Mouse (Mus musculus): Measurements from ENCODE around the gene Atp2c2. TPM values are rescaled to one million over a fixed set of nuclear protein-coding genes. Genes with fewer than 3 reads are reported as not detected.
A peak's percentile ranks its signal among the peaks of the same experiment; 100 is the strongest.

Atp2c2 gene
- polyA plus RNA-seq, 1 experiment: 0.05 TPM

DNA sequence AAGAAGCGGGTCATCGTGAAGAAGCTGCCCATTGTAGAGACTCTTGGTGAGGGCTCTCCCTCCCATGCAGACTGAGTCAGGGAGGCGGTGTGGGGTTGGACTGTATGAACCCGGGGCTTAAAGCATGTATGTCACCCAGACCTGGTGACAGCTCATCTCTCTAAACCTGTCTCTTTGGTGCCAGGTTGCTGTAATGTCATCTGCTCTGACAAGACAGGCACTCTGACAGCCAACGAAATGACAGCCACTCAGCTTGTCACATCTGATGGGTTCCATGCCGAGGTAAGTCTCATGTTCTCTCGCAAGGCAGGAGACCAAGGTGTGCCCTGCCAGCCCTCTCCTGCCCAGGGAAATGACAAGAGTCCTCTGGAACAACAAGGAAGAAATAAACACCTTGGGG, 42.6 kb downstream of the Atp2c2 start:
- no peak for TF ChIP-seq USF1 (IDR thresholded peaks at IDR 0.05; ENCODE audit: low read depth)
- TF ChIP-seq MYOD1 (IDR thresholded peaks at IDR 0.05; ENCODE audit: control insufficient read depth in 1 of 3, insufficient read length in 2 of 3, low read depth in 2 of 3): no peak
- H3K36me3 ChIP-seq (ENCODE audit: control insufficient read depth, insufficient read depth): no peaks in the 10 kb centered on the region
- no peaks in the 10 kb centered on the region for H3K27me3 ChIP-seq (ENCODE audit: control insufficient read depth, insufficient read depth, insufficient read length)
- H3K79me2 ChIP-seq (ENCODE audit: control insufficient read depth, insufficient read depth): no peaks in the 10 kb centered on the region
- H3K4me3 ChIP-seq: no peak overlapping the region
- H3ac ChIP-seq (ENCODE audit: control insufficient read depth, insufficient read length): no peak overlapping the region
- no peak overlapping the region for H3K4me2 ChIP-seq (ENCODE audit: low read depth)

DNA sequence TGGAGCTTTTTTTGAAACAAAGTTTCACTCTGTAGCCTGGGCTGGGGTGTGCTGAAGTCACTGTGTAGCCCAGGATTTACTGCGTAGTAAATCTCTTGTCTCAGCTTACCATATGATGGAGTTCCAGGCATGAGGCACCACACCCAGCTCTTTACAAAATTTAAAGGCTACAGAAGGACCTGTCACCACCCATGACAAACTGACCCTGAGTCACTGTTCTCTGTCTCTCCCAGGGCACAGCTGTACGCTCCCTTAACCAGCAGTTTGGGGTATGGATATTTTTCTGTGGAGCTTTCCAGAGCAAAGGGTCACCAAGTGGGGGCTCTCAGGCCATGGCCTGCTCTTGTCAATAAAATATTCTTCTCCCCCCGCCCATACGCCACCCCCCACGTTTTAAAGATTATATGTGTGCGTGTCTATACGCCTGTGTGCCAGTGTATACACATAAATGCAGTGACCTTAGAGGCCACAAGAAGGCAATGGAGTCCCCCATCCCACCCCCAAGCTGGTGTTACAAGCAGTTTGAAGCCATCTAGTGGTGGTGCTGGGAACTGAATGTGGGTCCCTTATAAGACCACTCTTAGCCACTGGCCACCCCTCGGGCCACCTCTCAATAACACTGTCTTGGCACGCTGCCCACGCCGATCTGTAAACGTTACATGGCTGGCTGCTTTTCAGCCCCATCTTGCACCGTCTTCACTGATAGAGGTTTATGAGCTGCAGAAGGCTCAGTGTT, 43.6 kb downstream of the Atp2c2 start:
- H3K79me2 ChIP-seq (ENCODE audit: control insufficient read depth, insufficient read depth): no peaks in the 10 kb centered on the region
- TF ChIP-seq SRF (IDR thresholded peaks at IDR 0.05; ENCODE audit: control insufficient read depth, insufficient read length, low read depth): no peak
- no peaks in the 10 kb centered on the region for H3K27me3 ChIP-seq (ENCODE audit: control insufficient read depth, insufficient read depth, insufficient read length)
- peak overlapping the region; percentile 35 for H3K4me2 ChIP-seq (ENCODE audit: low read depth)
- H3ac ChIP-seq (ENCODE audit: control insufficient read depth, insufficient read length): no peak overlapping the region
- no peak overlapping the region for H3K4me3 ChIP-seq
- no peaks in the 10 kb centered on the region for H3K36me3 ChIP-seq (ENCODE audit: control insufficient read depth, insufficient read depth)

DNA sequence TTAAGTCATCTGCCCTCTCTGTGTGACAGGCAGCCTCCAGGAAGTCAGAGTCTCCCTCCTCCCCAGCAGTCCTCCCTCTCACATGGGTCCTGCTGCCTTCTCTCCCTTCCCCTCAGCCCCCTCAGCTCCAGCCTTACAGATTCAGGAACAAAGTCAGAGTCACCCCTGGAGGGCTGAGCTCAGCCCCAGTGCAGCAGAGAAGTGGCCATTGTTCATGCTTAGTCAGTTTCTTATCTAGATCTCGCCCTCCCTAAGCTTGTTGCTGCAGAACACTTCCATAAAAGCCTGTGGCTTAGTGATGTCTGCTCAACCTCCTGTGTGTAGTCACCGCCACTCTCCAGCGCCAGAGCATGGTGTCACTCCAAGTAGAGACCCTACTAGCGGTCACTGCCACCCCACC, 44.8 kb downstream of the Atp2c2 start:
- TF ChIP-seq TCF3 (IDR thresholded peaks at IDR 0.05; ENCODE audit: insufficient read length, low read depth) (no peak), MYOG (IDR thresholded peaks at IDR 0.05; ENCODE audit: control insufficient read depth in 1 of 3, insufficient read depth in 1 of 3, insufficient read length in 2 of 3, low read depth in 2 of 3) (no peak), MYOD1 (IDR thresholded peaks at IDR 0.05; ENCODE audit: control insufficient read depth in 1 of 3, insufficient read length in 2 of 3, low read depth in 2 of 3) (no peak), MAX (IDR thresholded peaks at IDR 0.05; ENCODE audit: low read depth) (no peak), CEBPB (IDR thresholded peaks at IDR 0.05; ENCODE audit: insufficient read depth, poor library complexity, severe bottlenecking) (no peak), TCF12 (IDR thresholded peaks at IDR 0.05; ENCODE audit: insufficient read depth, poor library complexity, severe bottlenecking) (no peak), POLR2AphosphoS2 (IDR thresholded peaks at IDR 0.05; ENCODE audit: insufficient read length, low read depth) (no peak), REST (IDR thresholded peaks at IDR 0.05; ENCODE audit: insufficient read depth, insufficient read length) (no peak), SRF (IDR thresholded peaks at IDR 0.05; ENCODE audit: control insufficient read depth, insufficient read length, low read depth) (no peak), E2F4 (IDR thresholded peaks at IDR 0.05; ENCODE audit: insufficient read depth) (no peak), POLR2A (IDR thresholded peaks at IDR 0.05; ENCODE audit: insufficient read length, low read depth) (no peak), USF1 (IDR thresholded peaks at IDR 0.05; ENCODE audit: low read depth) (no peak)
- no peak overlapping the region for H3ac ChIP-seq (ENCODE audit: control insufficient read depth, insufficient read length)
- H3K79me2 ChIP-seq (ENCODE audit: control insufficient read depth, insufficient read depth): no peaks in the 10 kb centered on the region
- H3K4me2 ChIP-seq (ENCODE audit: low read depth): no peak overlapping the region
- H3K27me3 ChIP-seq (ENCODE audit: control insufficient read depth, insufficient read depth, insufficient read length): no peaks in the 10 kb centered on the region
- no peak overlapping the region for H3K4me3 ChIP-seq
- H3K36me3 ChIP-seq (ENCODE audit: control insufficient read depth, insufficient read depth): no peaks in the 10 kb centered on the region

DNA sequence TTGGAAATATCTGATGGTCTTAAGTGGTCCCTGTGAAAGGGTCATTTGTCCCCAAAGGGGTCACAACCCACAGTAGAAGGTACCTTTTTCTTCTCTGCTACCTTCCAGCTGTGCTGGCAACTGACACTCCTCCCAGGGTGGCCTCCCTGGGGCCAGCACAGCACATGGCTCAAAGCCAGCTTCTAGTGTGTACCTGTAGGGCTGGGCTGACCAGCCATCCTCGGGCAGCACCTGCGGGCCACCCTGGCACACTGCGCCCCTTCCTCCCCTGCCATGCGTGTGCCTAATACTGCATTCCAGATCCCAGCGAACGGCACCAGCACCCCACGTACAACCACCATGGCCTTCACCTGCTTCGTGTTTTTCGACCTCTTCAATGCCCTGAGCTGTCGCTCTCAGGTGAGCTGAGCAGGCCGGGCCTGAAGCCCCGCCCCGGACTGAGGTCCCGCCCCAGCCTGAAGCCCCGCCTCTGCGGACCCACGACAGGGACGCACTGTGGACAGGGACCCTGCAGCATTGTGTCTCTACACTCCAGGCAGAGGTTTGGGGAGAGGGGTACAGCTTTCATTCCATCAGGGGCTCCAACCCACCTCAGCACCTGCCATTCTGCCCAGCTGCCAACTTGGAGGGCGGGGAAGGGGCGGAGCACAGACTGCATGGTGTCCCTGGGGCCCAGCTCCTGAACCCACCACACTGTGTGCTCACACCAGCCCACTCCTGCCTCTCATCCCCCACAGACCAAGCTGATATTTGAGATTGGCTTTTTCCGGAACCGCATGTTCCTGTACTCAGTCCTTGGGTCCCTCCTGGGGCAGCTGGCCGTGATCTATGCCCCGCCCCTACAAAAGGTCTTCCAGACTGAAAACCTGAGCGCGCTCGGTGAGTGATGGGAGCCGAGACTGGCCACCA, 55.7 kb downstream of the Atp2c2 start:
- no peaks in the 10 kb centered on the region for H3K36me3 ChIP-seq (ENCODE audit: control insufficient read depth, insufficient read depth)
- H3K4me3 ChIP-seq: no peak overlapping the region
- TF ChIP-seq MYOD1 (IDR thresholded peaks at IDR 0.05; ENCODE audit: control insufficient read depth in 1 of 3, insufficient read length in 2 of 3, low read depth in 2 of 3) (no peak), USF1 (IDR thresholded peaks at IDR 0.05; ENCODE audit: low read depth) (no peak), POLR2AphosphoS2 (IDR thresholded peaks at IDR 0.05; ENCODE audit: insufficient read length, low read depth) (no peak), MYOG (IDR thresholded peaks at IDR 0.05; ENCODE audit: control insufficient read depth in 1 of 3, insufficient read depth in 1 of 3, insufficient read length in 2 of 3, low read depth in 2 of 3) (no peak), E2F4 (IDR thresholded peaks at IDR 0.05; ENCODE audit: insufficient read depth) (no peak), REST (IDR thresholded peaks at IDR 0.05; ENCODE audit: insufficient read depth, insufficient read length) (no peak), TCF3 (IDR thresholded peaks at IDR 0.05; ENCODE audit: insufficient read length, low read depth) (no peak), POLR2A (IDR thresholded peaks at IDR 0.05; ENCODE audit: insufficient read length, low read depth) (no peak), SRF (IDR thresholded peaks at IDR 0.05; ENCODE audit: control insufficient read depth, insufficient read length, low read depth) (no peak), CEBPB (IDR thresholded peaks at IDR 0.05; ENCODE audit: insufficient read depth, poor library complexity, severe bottlenecking) (no peak), MAX (IDR thresholded peaks at IDR 0.05; ENCODE audit: low read depth) (no peak), TCF12 (IDR thresholded peaks at IDR 0.05; ENCODE audit: insufficient read depth, poor library complexity, severe bottlenecking) (no peak)
- H3ac ChIP-seq (ENCODE audit: control insufficient read depth, insufficient read length): no peak overlapping the region
- no peak overlapping the region for H3K4me2 ChIP-seq (ENCODE audit: low read depth)
- H3K79me2 ChIP-seq (ENCODE audit: control insufficient read depth, insufficient read depth): no peaks in the 10 kb centered on the region
- H3K27me3 ChIP-seq (ENCODE audit: control insufficient read depth, insufficient read depth, insufficient read length): no peaks in the 10 kb centered on the region

DNA sequence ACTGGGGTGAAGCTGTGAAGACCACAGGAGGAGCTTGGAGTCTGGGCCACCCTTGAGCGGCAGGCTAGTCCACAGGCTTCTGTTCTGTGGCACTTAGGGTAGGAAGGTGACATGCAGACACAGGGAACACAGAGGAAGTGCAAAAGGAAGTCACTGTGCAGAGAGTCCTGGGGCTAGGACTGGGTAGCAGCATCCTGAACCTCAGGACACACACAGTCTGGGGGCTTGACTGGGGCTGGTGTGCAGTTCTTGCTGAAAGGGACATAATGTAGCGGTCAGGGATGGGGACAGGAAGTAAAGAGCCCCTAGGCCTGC, 56.3 kb downstream of the Atp2c2 start:
- TF ChIP-seq CEBPB (IDR thresholded peaks at IDR 0.05; ENCODE audit: insufficient read depth, poor library complexity, severe bottlenecking) (no peak), TCF3 (IDR thresholded peaks at IDR 0.05; ENCODE audit: insufficient read length, low read depth) (no peak), REST (IDR thresholded peaks at IDR 0.05; ENCODE audit: insufficient read depth, insufficient read length) (no peak), MYOD1 (IDR thresholded peaks at IDR 0.05; ENCODE audit: control insufficient read depth in 1 of 3, insufficient read length in 2 of 3, low read depth in 2 of 3) (no peak), USF1 (IDR thresholded peaks at IDR 0.05; ENCODE audit: low read depth) (no peak), POLR2AphosphoS2 (IDR thresholded peaks at IDR 0.05; ENCODE audit: insufficient read length, low read depth) (no peak), E2F4 (IDR thresholded peaks at IDR 0.05; ENCODE audit: insufficient read depth) (no peak), TCF12 (IDR thresholded peaks at IDR 0.05; ENCODE audit: insufficient read depth, poor library complexity, severe bottlenecking) (no peak), MYOG (IDR thresholded peaks at IDR 0.05; ENCODE audit: control insufficient read depth in 1 of 3, insufficient read depth in 1 of 3, insufficient read length in 2 of 3, low read depth in 2 of 3) (no peak), POLR2A (IDR thresholded peaks at IDR 0.05; ENCODE audit: insufficient read length, low read depth) (no peak), SRF (IDR thresholded peaks at IDR 0.05; ENCODE audit: control insufficient read depth, insufficient read length, low read depth) (no peak), MAX (IDR thresholded peaks at IDR 0.05; ENCODE audit: low read depth) (no peak)
- no peaks in the 10 kb centered on the region for H3K36me3 ChIP-seq (ENCODE audit: control insufficient read depth, insufficient read depth)
- no peaks in the 10 kb centered on the region for H3K27me3 ChIP-seq (ENCODE audit: control insufficient read depth, insufficient read depth, insufficient read length)
- no peak overlapping the region for H3ac ChIP-seq (ENCODE audit: control insufficient read depth, insufficient read length)
- H3K4me2 ChIP-seq (ENCODE audit: low read depth): no peak overlapping the region
- no peaks in the 10 kb centered on the region for H3K79me2 ChIP-seq (ENCODE audit: control insufficient read depth, insufficient read depth)
- H3K4me3 ChIP-seq: no peak overlapping the region

Measured in myocyte (in vitro differentiated cells).